Mouse (Mus musculus) CD4-positive helper T cell, adult 2 months (primary cell): ENCODE results near the gene Hnf1b.

Experiments used
- DNase-seq: peaks from one replicate; pipeline ENCODE4 v3.0.0-alpha.2; 2012; ENCODE audit warnings: low read depth, missing footprints, low spot score

Hnf1b gene

GRCm38 (mm10) chr11:83849529-83850335 is at the start of gene Hnf1b:
Hnf1b (plus strand) TSS chr11:83850063.
- DNase-seq, result no peak

- no peak for DNase-seq
Measured at GRCm38 (mm10) chr11:83802166-83802565, 47.7 kb upstream of the Hnf1b start.

- DNase-seq, result no peak
Measured at GRCm38 (mm10) chr11:83802581-83802980, 47.3 kb upstream of the Hnf1b start.

- DNase-seq, result no peak
Measured at GRCm38 (mm10) chr11:83810441-83810840, 39.4 kb upstream of the Hnf1b start.

GRCm38 (mm10) chr11:83815191-83815590 is 34.7 kb upstream of the Hnf1b start:
- DNase-seq, result no peak

- peak; percentile 36 for DNase-seq
Measured at GRCm38 (mm10) chr11:83815628-83816027, 34.2 kb upstream of the Hnf1b start.

- DNase-seq, result no peak
Measured at GRCm38 (mm10) chr11:83817048-83817447, 32.8 kb upstream of the Hnf1b start.

GRCm38 (mm10) chr11:83817994-83818393 is 31.9 kb upstream of the Hnf1b start:
- DNase-seq, result no peak

- DNase-seq, result no peak
Measured at GRCm38 (mm10) chr11:83818591-83819127, 31.2 kb upstream of the Hnf1b start.

GRCm38 (mm10) chr11:83819806-83820483 is 29.9 kb upstream of the Hnf1b start:
- no peak for DNase-seq

- no peak for DNase-seq
Measured at GRCm38 (mm10) chr11:83826142-83826541, 23.7 kb upstream of the Hnf1b start.

- DNase-seq, result peak; percentile 18
Measured at GRCm38 (mm10) chr11:83828553-83829142, 21.2 kb upstream of the Hnf1b start.

- DNase-seq, result peak; percentile 30
Measured at GRCm38 (mm10) chr11:83832389-83832788, 17.5 kb upstream of the Hnf1b start.

GRCm38 (mm10) chr11:83833517-83833916 is 16.3 kb upstream of the Hnf1b start:
- DNase-seq, result no peak

- DNase-seq, result no peak
Measured at GRCm38 (mm10) chr11:83833959-83834496, 15.8 kb upstream of the Hnf1b start.

GRCm38 (mm10) chr11:83839451-83839850 is 10.4 kb upstream of the Hnf1b start:
- no peak for DNase-seq

- DNase-seq, result no peak
Measured at GRCm38 (mm10) chr11:83843534-83843933, 6.3 kb upstream of the Hnf1b start.

GRCm38 (mm10) chr11:83850586-83851272 is 866 bp downstream of the Hnf1b start:
- DNase-seq, result no peak

- no peak for DNase-seq
Measured at GRCm38 (mm10) chr11:83851273-83852015, 1.6 kb downstream of the Hnf1b start.

- no peak for DNase-seq
Measured at GRCm38 (mm10) chr11:83852016-83852355, 2.1 kb downstream of the Hnf1b start.
